Mouse (Mus musculus) naive thymus-derived CD4-positive, alpha-beta T cell, adult 2 months (primary cell): ENCODE measurements around the gene Syndig1.

Experiments
- DNase-seq: peaks from one replicate; pipeline ENCODE4 v3.0.0-alpha.2; 2011; ENCODE audit warnings: low read depth

Gene Syndig1

GRCm38 (mm10) chr2:149980419-149980818 lies 151.4 kb downstream of the Syndig1 start:
- DNase-seq: no peak

GRCm38 (mm10) chr2:149982466-149982865 lies 153.5 kb downstream of the Syndig1 start:
- no peak for DNase-seq

- DNase-seq: no peak
These were observed 154.1 kb downstream of the Syndig1 start for GRCm38 (mm10) chr2:149983107-149983506.

- no peak for DNase-seq
These were observed 158.6 kb downstream of the Syndig1 start for GRCm38 (mm10) chr2:149987610-149988009.

GRCm38 (mm10) chr2:149991506-149991905 lies 162.5 kb downstream of the Syndig1 start:
- no peak for DNase-seq

GRCm38 (mm10) chr2:149992921-149993320 lies 163.9 kb downstream of the Syndig1 start:
- no peak for DNase-seq

GRCm38 (mm10) chr2:149996382-149996964 lies 167.5 kb downstream of the Syndig1 start:
- DNase-seq: no peak

GRCm38 (mm10) chr2:149997657-149998056 lies 168.6 kb downstream of the Syndig1 start:
- no peak for DNase-seq

GRCm38 (mm10) chr2:149998373-149999108 lies 169.5 kb downstream of the Syndig1 start:
- DNase-seq: no peak

GRCm38 (mm10) chr2:150000564-150000963 lies 171.6 kb downstream of the Syndig1 start:
- DNase-seq: no peak

- DNase-seq: no peak
These were observed 174.5 kb downstream of the Syndig1 start for GRCm38 (mm10) chr2:150003499-150003898.

GRCm38 (mm10) chr2:150012787-150013346 lies 183.9 kb downstream of the Syndig1 start:
- no peak for DNase-seq

- no peak for DNase-seq
These were observed 184.8 kb downstream of the Syndig1 start for GRCm38 (mm10) chr2:150013785-150014184.

GRCm38 (mm10) chr2:150016303-150016702 lies 187.3 kb downstream of the Syndig1 start:
- DNase-seq: no peak

- no peak for DNase-seq
These were observed 191.7 kb downstream of the Syndig1 start for GRCm38 (mm10) chr2:150020706-150021105.

- DNase-seq: no peak
These were observed 194.9 kb downstream of the Syndig1 start for GRCm38 (mm10) chr2:150023873-150024339.

- DNase-seq: no peak
These were observed 214.5 kb downstream of the Syndig1 start for GRCm38 (mm10) chr2:150043531-150043930.
